Mouse (Mus musculus) heart, embryonic 10.5 days (tissue): ENCODE results near the gene Fryl. TPM values are rescaled to one million over a fixed set of nuclear protein-coding genes. Genes with fewer than 3 reads are reported as not detected.
A peak's percentile ranks its signal among the peaks of the same experiment; 100 is the strongest.

Experiments used
- DNase-seq: peaks from one replicate; pipeline ENCODE4 v3.0.0-alpha.2; 2017; ENCODE audit warnings: low spot score
- H3K27ac ChIP-seq: fragments of 300-500 bp; sonication (generic); 2 replicates; pipeline ENCODE4 v1.5.1; 2016; ENCODE audit warnings: mild to moderate bottlenecking
- H3K27me3 ChIP-seq: fragments of 300-500 bp; sonication (generic); 2 replicates; pipeline ENCODE4 v1.6.1; 2016; ENCODE audit warnings: mild to moderate bottlenecking; ENCODE audit not compliant: poor library complexity, insufficient read depth, severe bottlenecking
- H3K36me3 ChIP-seq: fragments of 300-500 bp; sonication (generic); 2 replicates; pipeline ENCODE4 v1.6.1; 2016; ENCODE audit warnings: mild to moderate bottlenecking, moderate library complexity
- H3K4me1 ChIP-seq: fragments of 300-500 bp; sonication (generic); 2 replicates; pipeline ENCODE4 v1.6.1; 2016; ENCODE audit warnings: mild to moderate bottlenecking
- H3K4me3 ChIP-seq: fragments of 300-500 bp; sonication (generic); 2 replicates; pipeline ENCODE4 v1.5.1; 2016; ENCODE audit warnings: mild to moderate bottlenecking, moderate library complexity
- H3K9me3 ChIP-seq: fragments of 300-500 bp; sonication (generic); 2 replicates; pipeline ENCODE4 v1.6.1; 2016; ENCODE audit warnings: mild to moderate bottlenecking, moderate library complexity
- WGBS: fragments of 180-500 bp; shearing (Covaris S2); methylation state at CpG from one replicate; pipeline ENCODE4 v1.1.7; 2016; 5-methylcytosine and 5-hydroxymethylcytosine counted together
- polyA plus RNA-seq: library from polyadenylated mRNA; unstranded; fragments of >200 nt; fragmentation: Nextera tagmentation; extraction: Ambion mirVana; gene quantifications from 2 replicates; pipeline ENCODE4 v1.2.1, GENCODE M21; 2016

Fryl gene
- polyA plus RNA-seq, 1 experiment from 2014 or later = 27.7 TPM

DNA sequence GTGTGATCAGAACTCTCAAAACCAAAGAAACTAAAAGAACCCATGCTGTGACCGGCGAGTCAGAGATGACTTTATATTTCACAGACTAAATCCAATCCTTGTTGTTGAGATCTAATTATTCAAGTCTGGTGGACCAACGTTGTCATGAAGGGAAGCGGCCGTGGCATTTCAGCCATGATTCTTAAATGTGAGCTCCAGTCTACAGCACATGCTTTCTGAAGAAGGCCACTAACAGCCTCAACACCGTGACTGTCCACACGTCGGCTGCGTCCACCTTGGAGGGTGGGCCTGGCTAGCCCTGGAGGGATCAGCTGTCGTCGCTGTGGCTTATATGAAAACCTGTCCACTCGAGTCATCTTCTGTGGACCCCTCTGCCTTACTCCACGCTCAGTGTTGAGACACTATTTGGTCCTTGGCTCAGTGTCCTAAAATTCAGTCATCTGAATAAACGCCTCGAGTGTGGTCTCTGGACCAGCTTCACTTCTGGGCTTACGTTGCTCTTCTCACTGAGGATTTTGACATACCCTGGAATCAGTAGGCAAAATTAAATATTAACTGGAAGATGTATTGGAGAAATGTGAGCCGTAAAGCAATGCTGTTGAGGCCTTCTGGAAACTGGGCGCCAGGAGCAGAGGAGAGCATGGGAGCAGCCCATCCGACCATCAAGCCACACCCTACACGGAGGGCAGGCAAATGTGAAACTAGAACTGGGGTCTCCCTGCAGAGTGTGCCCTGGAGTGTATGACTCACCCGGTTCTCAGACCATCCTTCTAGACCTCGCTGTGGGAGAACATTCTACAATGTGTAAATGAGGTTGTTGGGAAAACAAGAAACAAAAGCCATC is 46.1 kb downstream of the Fryl start:
- peaks cover 36% of the 10 kb centered on the region for H3K4me1 ChIP-seq
- H3K36me3 ChIP-seq = peaks cover 28% of the 10 kb centered on the region
- 91% methylated on average over 22 of the region's 22 CpGs for WGBS
- H3K9me3 ChIP-seq = no peaks in the 10 kb centered on the region
- H3K4me3 ChIP-seq = no peak overlapping the region
- DNase-seq = peak; percentile 38
- H3K27ac ChIP-seq = 0 out of 2 replicates have a peak overlapping the region, but pooled peaks have one; percentile 3
- H3K27me3 ChIP-seq = no peaks in the 10 kb centered on the region

DNA sequence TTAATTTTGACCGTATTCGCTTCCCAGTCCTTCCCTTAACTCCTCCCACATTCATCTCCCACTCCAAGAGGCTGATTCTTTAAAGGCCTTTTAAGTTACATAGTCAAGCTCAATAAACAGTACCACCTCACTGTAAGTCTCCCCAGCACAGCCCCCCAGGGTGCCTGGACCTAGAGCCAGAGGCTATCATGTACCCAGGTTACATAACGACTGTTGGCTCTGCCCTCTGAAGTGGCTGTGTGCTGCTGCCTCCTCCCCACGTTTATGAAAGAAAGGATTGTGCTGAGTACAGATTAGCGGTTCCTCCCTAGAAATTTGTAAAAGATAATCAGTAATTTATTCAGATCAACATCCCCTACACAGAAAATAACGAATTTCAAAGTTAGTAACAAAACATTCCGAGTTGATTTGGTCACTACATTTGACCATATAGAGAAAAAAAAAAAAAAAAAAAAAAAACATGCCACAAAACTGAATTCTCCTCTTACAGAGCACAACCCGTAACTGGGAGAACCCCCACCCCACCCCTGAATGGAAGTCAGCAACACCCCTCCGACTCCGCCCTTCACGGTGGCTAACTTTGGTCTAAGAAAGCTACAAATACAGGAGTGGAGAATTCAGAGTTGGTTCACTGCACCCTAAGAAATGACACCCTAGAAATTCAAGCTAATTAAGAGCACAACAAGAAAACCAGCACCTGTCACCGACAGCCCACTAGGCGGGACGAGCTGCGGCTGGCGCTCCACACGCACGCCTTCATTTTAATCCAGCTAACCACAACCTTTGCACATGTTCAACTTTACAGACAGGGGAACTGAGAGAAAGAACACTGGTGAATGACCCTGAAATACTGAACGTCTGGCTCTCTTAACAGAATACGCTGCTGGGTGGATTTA is 47.0 kb downstream of the Fryl start:
- peaks cover 36% of the 10 kb centered on the region for H3K4me1 ChIP-seq

DNA sequence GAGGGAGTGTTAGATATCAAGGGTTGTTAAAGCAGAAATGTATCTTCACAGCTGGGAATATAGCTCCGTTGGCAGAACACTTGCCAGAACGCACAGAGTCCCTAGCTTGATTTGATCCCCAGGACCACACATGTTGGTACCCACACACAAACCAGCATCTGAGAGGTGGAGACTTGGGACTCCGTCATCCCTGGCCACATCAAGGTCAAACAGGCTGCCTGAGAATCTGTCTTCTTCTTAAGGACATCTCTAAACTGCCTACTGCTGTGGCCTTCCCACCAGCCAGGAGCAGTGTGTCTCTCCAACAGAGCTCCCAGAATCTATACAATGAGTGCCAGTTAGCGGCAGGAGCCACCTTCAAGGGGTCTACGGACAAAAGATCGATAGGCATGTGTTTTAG is 47.8 kb downstream of the Fryl start:
- DNase-seq = peak; percentile 70
- no peak overlapping the region for H3K4me3 ChIP-seq
- no peaks in the 10 kb centered on the region for H3K27me3 ChIP-seq
- H3K27ac ChIP-seq = peak overlapping the region; percentile 72; the same call in 1 of the 2 replicates
- H3K4me1 ChIP-seq = peaks cover 28% of the 10 kb centered on the region
- peaks cover 31% of the 10 kb centered on the region for H3K36me3 ChIP-seq
- WGBS = 77% methylated on average over 6 of the region's 6 CpGs
- H3K9me3 ChIP-seq = no peaks in the 10 kb centered on the region

More for the DNA sequence above, 47.0 kb downstream of the Fryl start:
- Histone ChIP-seq H3K27me3 (no peaks in the 10 kb centered on the region), H3K27ac (0 out of 2 replicates have a peak overlapping the region, but pooled peaks have one; percentile 72), H3K4me3 (no peak overlapping the region), H3K9me3 (no peaks in the 10 kb centered on the region), H3K36me3 (peaks cover 26% of the 10 kb centered on the region; the same call in 1 of the 2 replicates)
- WGBS = 80% methylated on average over 20 of the region's 20 CpGs
- peak; percentile 51 for DNase-seq

DNA sequence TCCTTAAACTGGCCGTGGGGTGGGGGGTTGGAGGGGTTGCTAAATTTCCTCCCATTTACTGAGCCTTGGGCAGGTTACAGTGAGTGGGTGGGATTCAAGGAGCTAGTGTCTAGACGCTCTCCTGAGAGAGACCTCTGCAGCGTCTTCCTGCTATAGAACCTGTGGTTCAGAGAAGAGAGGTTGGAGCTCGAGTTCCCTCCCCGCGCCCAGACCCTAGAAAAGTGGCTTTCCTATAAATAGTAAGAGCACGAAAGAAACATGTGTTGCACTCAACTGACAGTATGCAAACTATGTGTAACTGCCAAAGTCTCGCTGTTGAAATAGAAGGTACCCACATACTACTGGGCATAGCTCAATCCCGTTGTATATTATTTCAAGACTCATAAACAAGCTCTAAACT is 49.7 kb downstream of the Fryl start:
- DNase-seq = peak; percentile 61
- H3K27me3 ChIP-seq = no peaks in the 10 kb centered on the region
- 0 out of 2 replicates have a peak overlapping the region, but pooled peaks have one; percentile 6 for H3K4me3 ChIP-seq
- H3K4me1 ChIP-seq = peaks cover 29% of the 10 kb centered on the region
- H3K27ac ChIP-seq = peak overlapping the region; percentile 83
- WGBS = 55% methylated on average over 9 of the region's 9 CpGs
- no peaks in the 10 kb centered on the region for H3K9me3 ChIP-seq
- peaks cover 19% of the 10 kb centered on the region for H3K36me3 ChIP-seq

DNA sequence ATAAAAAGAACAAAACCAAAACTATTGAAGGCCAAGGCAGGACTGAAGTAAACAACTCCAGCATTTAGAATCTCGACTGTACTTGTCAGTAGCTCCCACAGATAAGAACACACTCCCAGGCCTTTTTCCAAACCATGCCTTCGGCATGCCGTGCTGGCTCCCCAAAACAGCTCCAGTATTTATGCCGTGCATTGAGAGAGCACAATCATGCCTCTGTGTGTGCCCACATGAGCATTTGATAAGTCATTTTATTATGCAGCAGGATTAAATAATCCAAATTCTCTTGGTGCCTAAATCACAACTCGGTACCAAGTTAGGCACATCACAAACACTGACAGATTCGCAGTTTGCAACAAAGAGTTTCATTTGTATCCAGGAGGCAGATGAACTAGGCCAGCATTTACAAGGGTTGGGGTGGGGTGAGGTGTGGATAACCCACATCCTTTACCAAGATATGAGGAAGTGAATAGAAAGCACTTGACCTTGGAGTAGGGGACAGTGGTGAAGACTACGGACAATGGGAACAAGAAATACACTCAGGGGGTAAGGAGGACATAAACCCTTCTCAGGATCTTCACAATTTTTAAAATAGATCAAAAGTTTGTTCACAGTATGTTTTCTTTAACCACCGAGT is 50.3 kb downstream of the Fryl start:
- Histone ChIP-seq H3K36me3 (peaks cover 19% of the 10 kb centered on the region), H3K9me3 (no peaks in the 10 kb centered on the region), H3K4me3 (0 out of 2 replicates have a peak overlapping the region, but pooled peaks have one; percentile 6), H3K27me3 (no peaks in the 10 kb centered on the region), H3K27ac (peak overlapping the region; percentile 83), H3K4me1 (peaks cover 34% of the 10 kb centered on the region)
- DNase-seq = peak; percentile 64
- 40% methylated on average over 8 of the region's 8 CpGs for WGBS

DNA sequence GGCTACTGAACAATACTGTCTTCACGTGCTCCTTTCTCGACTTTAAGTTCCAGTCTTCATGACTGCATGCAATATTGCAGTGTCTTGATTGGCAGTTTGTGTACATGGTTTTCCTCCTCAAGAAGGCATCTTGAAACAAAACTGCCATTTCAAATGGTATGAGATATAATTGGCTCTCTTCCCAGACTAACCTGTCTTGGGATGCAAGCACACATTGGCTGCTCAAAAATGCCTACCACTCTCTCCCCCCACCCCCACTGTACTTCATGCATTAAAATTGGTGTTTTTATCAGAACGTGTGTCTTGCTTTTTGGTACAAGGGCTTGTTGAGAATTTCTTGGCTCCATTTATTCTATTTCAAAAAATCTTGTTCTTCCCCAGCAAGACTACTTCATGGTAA is 51.4 kb downstream of the Fryl start:
- 88% methylated on average over 3 of the region's 3 CpGs for WGBS
- no peak overlapping the region for H3K27ac ChIP-seq
- DNase-seq = no peak
- H3K4me1 ChIP-seq = peaks cover 45% of the 10 kb centered on the region
- H3K9me3 ChIP-seq = no peaks in the 10 kb centered on the region
- peaks cover 9% of the 10 kb centered on the region for H3K36me3 ChIP-seq
- H3K27me3 ChIP-seq = no peaks in the 10 kb centered on the region
- H3K4me3 ChIP-seq = no peak overlapping the region

DNA sequence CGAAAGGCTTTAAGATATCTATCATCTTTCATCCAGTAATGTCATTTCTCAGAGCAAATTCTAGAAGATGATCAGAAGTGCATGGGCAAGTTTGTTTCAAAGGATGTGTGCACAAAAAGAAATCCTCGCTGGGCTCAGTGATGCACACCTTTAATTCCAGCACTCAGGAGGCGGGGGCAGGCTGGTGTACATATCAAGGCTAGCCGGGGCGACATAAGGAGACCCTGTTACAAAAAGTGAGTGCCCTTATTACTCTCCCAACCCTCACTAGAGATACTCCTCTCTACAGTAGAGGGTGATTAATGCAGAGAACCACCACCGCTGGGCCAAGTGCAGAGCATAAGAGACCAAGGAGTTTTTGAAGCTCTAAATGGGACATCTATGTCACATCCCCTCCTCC is 53.9 kb downstream of the Fryl start:
- Histone ChIP-seq H3K36me3 (peaks cover 6% of the 10 kb centered on the region), H3K27ac (no peak overlapping the region), H3K4me1 (peaks cover 36% of the 10 kb centered on the region), H3K9me3 (no peaks in the 10 kb centered on the region), H3K27me3 (no peaks in the 10 kb centered on the region), H3K4me3 (no peak overlapping the region)
- 89% methylated on average over 6 of the region's 6 CpGs for WGBS
- DNase-seq = no peak

DNA sequence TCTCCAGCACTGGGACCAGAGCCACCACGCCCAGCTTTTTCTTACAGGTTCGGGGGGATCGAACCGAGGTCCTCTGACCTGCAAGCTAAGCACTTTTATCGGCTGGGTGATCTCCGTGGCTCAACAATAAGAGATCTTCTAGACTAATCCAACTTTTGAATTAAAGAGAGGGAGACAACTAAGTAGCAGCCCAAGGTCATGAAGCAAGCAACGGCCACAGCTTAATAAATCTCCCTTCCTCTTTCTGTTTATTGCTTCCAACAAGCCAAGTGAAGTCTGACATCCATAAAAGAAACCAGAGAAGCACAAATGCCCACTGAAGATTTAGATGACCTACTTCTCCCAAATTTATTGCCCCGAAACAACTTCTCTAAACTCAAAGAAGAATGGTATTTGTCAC is 54.3 kb downstream of the Fryl start:
- H3K4me1 ChIP-seq = peaks cover 36% of the 10 kb centered on the region
- peak; percentile 72 for DNase-seq
- H3K36me3 ChIP-seq = peaks cover 6% of the 10 kb centered on the region
- no peaks in the 10 kb centered on the region for H3K27me3 ChIP-seq
- WGBS = 91% methylated on average over 8 of the region's 8 CpGs
- H3K4me3 ChIP-seq = no peak overlapping the region
- no peak overlapping the region for H3K27ac ChIP-seq
- no peaks in the 10 kb centered on the region for H3K9me3 ChIP-seq

DNA sequence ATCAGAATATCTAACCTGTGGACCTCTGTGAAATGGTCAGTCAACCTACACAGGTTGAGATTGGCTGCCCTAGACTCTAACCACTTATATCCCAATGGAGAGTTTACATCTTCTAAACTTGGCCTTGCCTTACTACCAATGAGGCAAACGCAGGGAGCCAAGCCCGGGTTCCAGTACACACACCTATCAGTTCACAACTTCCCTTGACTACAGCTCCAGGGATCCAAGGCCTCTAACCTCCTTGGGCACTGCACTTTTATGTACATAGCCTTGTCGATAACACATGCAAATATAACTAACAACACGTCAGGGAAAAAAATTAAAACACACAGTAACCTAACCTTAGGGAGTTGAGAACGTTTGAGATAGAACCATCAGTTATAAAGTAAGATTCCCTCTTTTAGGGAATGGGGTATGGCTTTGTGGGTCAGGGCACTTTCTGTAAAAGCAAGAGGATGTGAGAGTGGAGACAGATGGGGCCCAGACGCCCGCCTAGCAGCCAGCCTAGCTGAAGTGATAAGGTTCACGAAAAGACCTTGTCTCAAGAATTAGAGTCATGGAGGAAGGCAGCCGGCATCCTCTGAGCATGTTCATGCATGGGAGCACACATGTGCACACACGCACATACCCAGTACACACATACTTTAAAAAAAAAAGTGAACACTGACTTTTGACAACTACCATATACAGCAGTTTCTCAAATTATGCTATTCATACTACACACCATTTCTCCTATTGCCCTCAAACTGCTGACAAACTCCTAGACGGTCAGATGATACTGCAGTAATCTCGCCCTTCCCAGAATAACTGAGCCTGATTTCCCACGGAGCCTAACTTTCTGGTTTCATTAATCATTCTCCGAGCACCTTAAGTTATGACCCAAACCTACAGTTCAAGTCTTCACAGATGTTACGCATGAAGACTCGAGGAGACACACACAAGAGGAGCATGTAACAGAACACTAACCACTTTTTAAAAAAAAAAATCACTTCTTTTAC is 55.7 kb downstream of the Fryl start:
- H3K9me3 ChIP-seq = no peaks in the 10 kb centered on the region
- no peaks in the 10 kb centered on the region for H3K27me3 ChIP-seq
- peak; percentile 45 for DNase-seq
- peak overlapping the region; percentile 18; the same call in 1 of the 2 replicates for H3K27ac ChIP-seq
- peaks cover 25% of the 10 kb centered on the region for H3K4me1 ChIP-seq
- WGBS = 46% methylated on average over 16 of the region's 16 CpGs
- no peak overlapping the region for H3K4me3 ChIP-seq
- peaks cover 6% of the 10 kb centered on the region for H3K36me3 ChIP-seq

DNA sequence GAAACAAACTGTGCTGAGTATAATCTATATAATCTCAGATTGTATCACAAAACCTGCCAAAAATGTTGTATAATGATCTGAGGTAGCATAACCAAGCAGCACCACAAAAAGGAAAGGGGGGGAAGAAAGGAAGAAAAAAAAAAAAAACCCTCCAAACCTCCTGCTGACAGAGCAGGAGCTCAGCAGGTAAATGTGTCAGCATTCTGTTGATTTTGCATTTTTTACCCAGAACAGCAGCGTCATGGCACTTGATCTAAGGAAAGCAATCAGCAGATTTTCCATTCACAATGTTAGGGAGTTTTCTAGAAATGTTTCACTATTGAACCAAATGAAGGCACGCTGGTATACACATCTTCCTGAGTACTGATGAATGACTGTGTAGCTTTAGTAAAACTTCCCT is 56.8 kb downstream of the Fryl start:
- 89% methylated on average over 2 of the region's 2 CpGs for WGBS
- H3K4me1 ChIP-seq = peaks cover 24% of the 10 kb centered on the region
- DNase-seq = no peak

DNA sequence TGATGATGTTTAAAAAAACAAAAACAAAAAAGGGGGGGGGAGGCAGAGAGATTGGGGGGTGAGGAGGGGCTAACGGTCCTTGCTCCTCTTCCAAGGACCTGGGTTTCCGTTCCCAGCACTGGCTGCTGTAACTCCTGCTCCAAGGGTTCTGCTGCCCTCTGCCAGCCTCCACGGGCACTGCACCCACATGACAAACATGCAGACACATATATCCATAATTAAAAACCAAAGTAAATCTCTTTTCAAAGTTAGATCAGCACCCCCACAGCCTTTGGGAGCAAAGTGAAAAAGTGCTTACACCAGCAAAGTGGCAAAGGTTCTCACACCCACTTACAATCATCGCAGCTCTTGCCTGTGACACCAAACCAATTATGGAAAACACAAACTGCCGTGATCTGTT is 57.7 kb downstream of the Fryl start:
- 91% methylated on average over 5 of the region's 5 CpGs for whole genome bisulfite sequencing
- H3K27ac ChIP-seq = no peak overlapping the region
- no peak for DNase-seq
- peaks cover 3% of the 10 kb centered on the region; the same call in 1 of the 2 replicates for H3K36me3 ChIP-seq
- H3K9me3 ChIP-seq = no peaks in the 10 kb centered on the region
- H3K4me3 ChIP-seq = no peak overlapping the region
- peaks cover 33% of the 10 kb centered on the region for H3K4me1 ChIP-seq
- no peaks in the 10 kb centered on the region for H3K27me3 ChIP-seq

More for the DNA sequence above, 56.8 kb downstream of the Fryl start:
- H3K4me3 ChIP-seq = no peak overlapping the region
- no peaks in the 10 kb centered on the region for H3K27me3 ChIP-seq
- H3K27ac ChIP-seq = no peak overlapping the region
- H3K9me3 ChIP-seq = no peaks in the 10 kb centered on the region
- H3K36me3 ChIP-seq = peaks cover 8% of the 10 kb centered on the region
